Mouse (Mus musculus): ENCODE results near the gene Ripor3. TPM values are rescaled to one million over a fixed set of nuclear protein-coding genes. Genes with fewer than 3 reads are reported as not detected.

Ripor3 gene
- polyA plus RNA-seq, 1 experiment from 2014 or later = 2.9 TPM

DNA sequence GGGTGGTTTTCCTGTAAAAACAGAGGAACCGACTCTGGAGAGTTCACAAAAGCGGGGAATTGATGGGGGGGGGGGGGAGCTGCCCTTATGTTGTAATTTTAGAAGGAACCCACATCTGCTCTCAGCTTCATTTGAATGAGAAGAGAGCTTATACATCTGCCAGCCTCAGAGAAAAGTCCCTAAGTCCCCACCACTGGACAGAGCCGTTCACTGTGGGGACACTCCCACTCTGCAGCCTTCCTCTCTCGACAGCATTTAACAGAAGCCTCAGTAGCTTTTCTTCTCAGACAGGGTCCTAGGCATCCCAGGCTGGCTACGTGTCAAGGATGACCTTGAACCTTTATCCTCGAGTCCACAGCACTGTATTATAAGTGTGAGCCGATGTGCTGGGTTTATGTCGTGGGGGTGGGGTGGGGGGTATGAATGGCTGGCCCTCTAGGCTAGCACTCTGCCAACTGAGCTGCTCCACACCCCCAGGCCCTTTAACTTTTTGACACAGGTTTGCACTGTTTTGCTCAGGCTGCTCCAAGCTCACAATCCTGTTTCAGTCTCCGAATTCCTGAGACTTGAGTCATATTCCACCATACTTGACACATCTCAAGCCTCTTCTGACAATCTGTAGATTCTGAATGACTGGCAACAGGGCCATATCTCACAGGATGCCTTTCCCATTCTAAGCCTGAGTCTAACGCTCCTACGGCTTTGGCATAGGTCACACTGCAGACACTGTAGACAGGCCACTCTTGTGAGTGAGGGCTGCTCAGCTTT is 70.6 kb downstream of the Ripor3 start:
- H3K27ac ChIP-seq = no peak overlapping the region
- no peak for ATAC-seq
- peaks cover 70% of the 10 kb centered on the region for H3K4me1 ChIP-seq

DNA sequence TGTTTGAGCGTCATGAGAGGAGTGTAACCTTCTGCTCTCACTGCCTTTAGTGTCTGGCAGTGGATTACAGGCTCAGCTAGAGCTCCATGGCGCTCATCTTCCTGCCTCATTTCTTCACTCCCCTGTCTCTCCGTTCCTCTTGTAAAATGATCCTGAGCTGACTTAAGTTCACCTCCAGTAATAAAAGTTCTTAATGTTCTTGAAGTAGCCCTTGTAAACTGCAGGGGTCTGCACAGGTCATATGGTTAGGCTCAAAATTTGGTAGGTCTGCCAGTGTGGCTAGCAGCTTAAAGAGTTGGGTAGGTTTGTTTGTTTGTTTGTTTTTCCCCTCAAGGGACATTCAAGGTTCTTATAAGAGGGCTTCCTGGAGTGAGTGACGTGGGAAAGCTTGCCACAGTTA is 71.2 kb downstream of the Ripor3 start:
- Histone ChIP-seq H3K9me3 (replicated peaks) (no peaks in the 10 kb centered on the region), H3K27me3 (replicated peaks) (no peaks in the 10 kb centered on the region), H3K36me3 (peaks cover 12% of the 10 kb centered on the region), H3K4me2 (no peak overlapping the region), H3K4me3 (no peak overlapping the region), H3K4me1 (peaks cover 68% of the 10 kb centered on the region), H3K9ac (no peak overlapping the region), H3K27ac (no peak overlapping the region)
- ATAC-seq = no peak
- 67% methylated on average over 4 of the region's 4 CpGs for WGBS (ENCODE audit: insufficient replicate concordance)

More for the DNA sequence above, 70.6 kb downstream of the Ripor3 start:
- Histone ChIP-seq H3K4me3 (no peak overlapping the region), H3K9me3 (replicated peaks) (no peaks in the 10 kb centered on the region), H3K9ac (no peak overlapping the region), H3K27me3 (replicated peaks) (no peaks in the 10 kb centered on the region), H3K4me2 (no peak overlapping the region), H3K36me3 (peaks cover 12% of the 10 kb centered on the region)
- WGBS (ENCODE audit: insufficient replicate concordance) = 64% methylated on average over 11 of the region's 11 CpGs

DNA sequence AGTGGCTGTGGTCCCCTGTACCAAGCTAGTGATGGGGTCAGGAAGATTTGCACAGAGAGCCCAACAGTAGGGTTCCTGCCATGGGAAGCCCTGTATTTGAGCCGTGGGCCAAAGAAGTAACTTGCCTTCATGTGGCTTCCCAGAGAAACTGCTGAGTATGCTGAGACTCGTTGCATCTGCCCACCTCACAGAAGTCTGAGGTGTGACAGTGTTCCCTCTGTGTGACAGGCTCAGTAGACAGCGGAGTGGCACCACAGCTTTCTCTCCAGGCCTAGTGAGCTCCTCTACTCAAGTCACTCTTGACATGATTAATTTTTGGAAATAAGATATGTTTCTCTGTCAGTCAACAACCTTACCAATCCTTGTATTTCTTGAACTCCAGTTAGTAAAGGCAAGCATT is 71.6 kb downstream of the Ripor3 start:
- Histone ChIP-seq H3K36me3 (peaks cover 12% of the 10 kb centered on the region), H3K27me3 (replicated peaks) (no peaks in the 10 kb centered on the region), H3K9ac (no peak overlapping the region), H3K4me2 (no peak overlapping the region), H3K9me3 (replicated peaks) (no peaks in the 10 kb centered on the region), H3K27ac (no peak overlapping the region), H3K4me3 (no peak overlapping the region), H3K4me1 (peaks cover 68% of the 10 kb centered on the region)
- no peak for ATAC-seq
- WGBS (ENCODE audit: insufficient replicate concordance) = 73% methylated on average over 3 of the region's 3 CpGs

DNA sequence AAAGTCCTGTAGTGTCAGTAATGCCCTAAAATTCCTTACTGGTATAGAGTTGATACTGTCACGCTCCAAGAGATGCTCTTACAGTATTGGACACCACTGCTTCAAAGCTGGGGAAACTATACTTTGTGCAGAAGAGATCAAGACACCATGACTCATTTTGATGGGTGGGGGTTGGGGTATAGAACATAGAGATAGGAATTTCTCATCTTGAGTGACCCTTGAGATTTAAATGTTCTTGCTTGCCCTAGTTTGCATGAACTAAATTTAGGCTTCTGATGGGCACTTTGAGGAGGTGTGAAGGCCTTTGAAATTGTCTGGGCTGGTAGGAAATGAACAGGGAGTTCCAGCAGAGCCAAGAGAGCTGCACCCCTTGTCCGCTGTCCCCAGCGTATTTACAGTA is 74.5 kb downstream of the Ripor3 start:
- H3K4me3 ChIP-seq = no peak overlapping the region
- H3K36me3 ChIP-seq = peaks cover 12% of the 10 kb centered on the region
- peaks cover 61% of the 10 kb centered on the region for H3K4me1 ChIP-seq
- no peak overlapping the region for H3K27ac ChIP-seq
- no peaks in the 10 kb centered on the region for H3K27me3 ChIP-seq (replicated peaks)
- ATAC-seq = no peak
- H3K4me2 ChIP-seq = no peak overlapping the region
- 89% methylated on average over 3 of the region's 3 CpGs for WGBS (ENCODE audit: insufficient replicate concordance)
- H3K9ac ChIP-seq = no peak overlapping the region
- no peaks in the 10 kb centered on the region for H3K9me3 ChIP-seq (replicated peaks)

DNA sequence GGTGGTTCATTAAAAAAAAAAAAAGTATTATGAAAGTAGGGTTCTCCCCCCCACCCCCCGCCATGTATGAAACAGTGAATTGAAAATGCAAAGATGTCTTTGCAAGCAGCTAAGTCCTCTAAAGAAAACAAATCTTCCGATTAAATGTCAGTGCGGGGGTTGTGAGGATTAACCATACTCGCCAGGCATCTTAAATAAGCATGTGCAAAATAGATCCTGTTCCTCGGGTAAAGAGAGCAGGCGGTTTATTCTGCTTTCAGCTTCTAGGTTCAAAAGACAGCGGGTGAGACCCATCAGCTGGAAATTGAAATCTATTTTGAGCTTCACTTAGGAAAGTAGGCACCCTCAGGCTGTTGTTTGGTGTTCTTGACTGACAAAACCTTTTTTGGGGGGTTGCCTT is 77.0 kb downstream of the Ripor3 start:
- 52% methylated on average over 7 of the region's 7 CpGs for WGBS (ENCODE audit: insufficient replicate concordance)
- no peak for ATAC-seq
- H3K9me3 ChIP-seq (replicated peaks) = no peaks in the 10 kb centered on the region
- H3K36me3 ChIP-seq = peaks cover 7% of the 10 kb centered on the region
- peak overlapping the region; percentile 91 for H3K4me3 ChIP-seq
- H3K27me3 ChIP-seq (replicated peaks) = no peaks in the 10 kb centered on the region
- no peak overlapping the region for H3K27ac ChIP-seq
- H3K4me2 ChIP-seq = peak overlapping the region; percentile 94
- peaks cover 56% of the 10 kb centered on the region for H3K4me1 ChIP-seq
- H3K9ac ChIP-seq = peak overlapping the region; percentile 92

DNA sequence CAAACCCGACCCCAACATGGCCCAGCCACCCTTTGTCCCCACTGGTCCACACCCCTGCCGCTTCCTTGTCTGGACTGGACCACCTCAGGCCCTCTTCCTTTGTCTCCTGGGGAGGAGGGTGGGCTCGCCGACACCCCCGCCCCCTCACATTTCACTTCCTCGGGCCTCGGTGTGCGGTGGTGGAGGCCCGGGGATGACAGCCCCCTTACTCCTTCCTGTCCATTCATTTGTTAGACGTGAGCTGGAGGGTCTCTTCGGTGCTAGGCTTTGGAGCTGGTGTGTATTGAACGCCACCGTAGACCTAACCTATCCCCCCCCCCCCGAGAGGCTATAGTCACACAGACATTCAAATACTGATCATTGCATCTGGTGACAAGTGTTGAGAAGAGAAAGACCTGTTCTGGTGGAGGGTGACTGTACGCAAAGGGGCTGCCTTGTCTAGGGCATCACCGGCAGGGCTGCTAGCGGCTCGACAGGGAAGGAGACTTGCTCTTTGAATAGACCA is 77.6 kb downstream of the Ripor3 start:
- ATAC-seq = peak; percentile 34
- Histone ChIP-seq H3K9me3 (replicated peaks) (no peaks in the 10 kb centered on the region), H3K9ac (peak overlapping the region; percentile 92), H3K4me3 (peak overlapping the region; percentile 91), H3K36me3 (peaks cover 7% of the 10 kb centered on the region), H3K4me1 (peaks cover 60% of the 10 kb centered on the region), H3K4me2 (peak overlapping the region; percentile 94), H3K27ac (peak overlapping the region; percentile 83), H3K27me3 (replicated peaks) (no peaks in the 10 kb centered on the region)
- WGBS (ENCODE audit: insufficient replicate concordance) = 1% methylated on average over 18 of the region's 18 CpGs

DNA sequence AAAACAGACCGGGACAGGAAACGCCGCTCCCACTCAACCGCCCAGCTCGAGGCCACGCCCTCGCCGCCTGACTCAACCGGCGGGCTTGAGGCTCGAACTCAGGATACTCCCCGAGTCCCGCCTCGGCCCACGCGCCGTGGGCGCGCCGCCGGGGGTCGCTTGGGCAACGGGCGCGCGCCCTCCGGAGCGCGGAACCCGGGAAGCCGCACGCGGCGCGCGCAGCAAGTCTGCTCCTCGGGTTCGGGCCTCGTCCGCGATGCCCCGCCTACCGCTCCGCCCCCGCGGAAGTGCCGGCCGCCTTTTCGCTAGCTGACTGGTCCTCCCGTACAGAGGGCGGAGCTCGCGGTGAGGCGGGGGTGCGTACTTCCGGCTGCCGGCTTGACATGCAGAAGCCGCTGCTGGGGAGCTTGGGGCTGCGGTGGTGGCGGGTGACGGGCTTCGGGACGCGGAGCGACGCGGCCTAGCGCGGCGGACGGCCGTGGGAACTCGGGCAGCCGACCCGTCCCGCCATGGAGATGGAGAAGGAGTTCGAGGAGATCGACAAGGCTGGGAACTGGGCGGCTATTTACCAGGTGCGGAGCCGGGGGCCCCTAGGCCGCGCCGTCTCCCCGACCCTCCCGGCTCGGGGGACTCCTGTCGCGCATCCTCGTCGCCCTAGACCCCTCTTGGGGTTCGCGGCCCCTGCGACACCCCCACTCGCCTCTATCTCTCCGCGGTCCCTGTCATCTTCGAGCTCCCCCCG is 78.3 kb downstream of the Ripor3 start, which contains the start of gene Ptpn1:
Gene Ptpn1, plus strand, starts transcription at position 73 of the 742 bp plus-strand sequence.
- Histone ChIP-seq H3K4me1 (peaks cover 63% of the 10 kb centered on the region), H3K27me3 (replicated peaks) (no peaks in the 10 kb centered on the region), H3K9ac (peak within 1 kb of the TSS; percentile 92), H3K27ac (peak within 1 kb of the TSS; percentile 83), H3K36me3 (peaks cover 5% of the 10 kb centered on the region), H3K4me3 (peak within 1 kb of the TSS; percentile 91), H3K9me3 (replicated peaks) (no peaks in the 10 kb centered on the region), H3K4me2 (peak within 1 kb of the TSS; percentile 94)
- ATAC-seq = peak; percentile 95
- WGBS (ENCODE audit: insufficient replicate concordance) = under 1% methylated on average over 83 of the region's 99 CpGs

DNA sequence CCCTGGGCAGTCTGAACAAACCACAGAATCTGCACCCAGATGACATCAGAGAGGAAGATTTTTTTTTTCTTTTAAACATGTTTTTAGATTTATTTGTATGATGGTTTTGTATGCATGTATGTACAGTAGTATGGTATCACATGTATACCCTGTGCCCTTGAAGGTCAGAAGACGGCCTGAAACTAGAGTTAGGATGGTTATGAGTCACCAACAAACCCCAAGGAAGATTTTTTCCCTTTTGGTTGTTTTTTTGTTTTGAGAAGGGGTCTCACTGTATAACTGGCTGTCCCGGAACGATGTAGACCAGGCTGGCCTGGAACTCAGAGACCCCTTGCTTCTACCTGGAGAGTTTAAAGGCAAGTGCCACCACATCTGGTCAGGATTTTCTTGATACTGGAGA is 79.4 kb downstream of the Ripor3 start:
- Histone ChIP-seq H3K4me3 (peak overlapping the region; percentile 91; the same call in 1 of the 2 replicates), H3K27me3 (replicated peaks) (no peaks in the 10 kb centered on the region), H3K4me2 (peak overlapping the region; percentile 94; the same call in 1 of the 2 replicates), H3K27ac (no peak overlapping the region), H3K9ac (no peak overlapping the region), H3K36me3 (0 out of 2 replicates have a peak, but pooled peaks cover under 1% of the 10 kb centered on the region), H3K4me1 (peaks cover 60% of the 10 kb centered on the region), H3K9me3 (replicated peaks) (no peaks in the 10 kb centered on the region)
- no peak for ATAC-seq
- 95% methylated on average over 3 of the region's 3 CpGs for WGBS (ENCODE audit: insufficient replicate concordance)

Other genes starting within 250 kb of the Ripor3 start
- 38.4 and 39.2 TPM in 2 replicates for gene Ptpn1, start 78.6 kb downstream of the Ripor3 start, polyA plus RNA-seq (2016; fragmentation: Nextera tagmentation; extraction: Ambion mirVana)
- 4.5 and 4.9 TPM in 2 replicates for gene Pard6b, start 70.4 kb upstream of the Ripor3 start, polyA plus RNA-seq (2016; fragmentation: Nextera tagmentation; extraction: Ambion mirVana)
- gene Adnp, start 196.5 kb upstream of the Ripor3 start, polyA plus RNA-seq (2016; fragmentation: Nextera tagmentation; extraction: Ambion mirVana) = 7.7 and 8.6 TPM in 2 replicates
- gene Gm20716, start 219.7 kb upstream of the Ripor3 start, polyA plus RNA-seq (2016; fragmentation: Nextera tagmentation; extraction: Ambion mirVana) = 6.4 and 7.3 TPM in 2 replicates
- gene Dpm1, start 220.0 kb upstream of the Ripor3 start, polyA plus RNA-seq (2016; fragmentation: Nextera tagmentation; extraction: Ambion mirVana) = 94.0 and 104 TPM in 2 replicates
- 8.9 and 9.4 TPM in 2 replicates for gene Mocs3, start 220.0 kb upstream of the Ripor3 start, polyA plus RNA-seq (2016; fragmentation: Nextera tagmentation; extraction: Ambion mirVana)

Data from liver, embryonic 12.5 days (tissue).